Mouse (Mus musculus) brain, embryonic 14.5 days (tissue): ENCODE measurements around the gene Slc39a12.

Experiments used
- CTCF ChIP-seq: fragments of 200-500 bp; IDR thresholded peaks from 2 replicates; pipeline ENCODE4 v1.5.1; 2012; ENCODE audit warnings: inconsistent platforms, mild to moderate bottlenecking, moderate library complexity, borderline replicate concordance; ENCODE audit not compliant: insufficient read depth, insufficient read length; ENCODE audit errors: extremely low read depth
- POLR2A ChIP-seq: fragments of 200-500 bp; IDR thresholded peaks from 2 replicates; pipeline ENCODE4 v1.6.1; 2012; ENCODE audit warnings: mild to moderate bottlenecking, inconsistent platforms, borderline replicate concordance; ENCODE audit not compliant: poor library complexity, insufficient read depth, insufficient read length, severe bottlenecking; ENCODE audit errors: extremely low read depth

GRCm38 (mm10) chr2:14450866-14451265 is 62.8 kb downstream of the Slc39a12 start:
- TF ChIP-seq CTCF = no peak
- no peak for TF ChIP-seq POLR2A
